Mouse (Mus musculus): Measurements from ENCODE around the gene Taar4.

The Taar4 gene

DNA sequence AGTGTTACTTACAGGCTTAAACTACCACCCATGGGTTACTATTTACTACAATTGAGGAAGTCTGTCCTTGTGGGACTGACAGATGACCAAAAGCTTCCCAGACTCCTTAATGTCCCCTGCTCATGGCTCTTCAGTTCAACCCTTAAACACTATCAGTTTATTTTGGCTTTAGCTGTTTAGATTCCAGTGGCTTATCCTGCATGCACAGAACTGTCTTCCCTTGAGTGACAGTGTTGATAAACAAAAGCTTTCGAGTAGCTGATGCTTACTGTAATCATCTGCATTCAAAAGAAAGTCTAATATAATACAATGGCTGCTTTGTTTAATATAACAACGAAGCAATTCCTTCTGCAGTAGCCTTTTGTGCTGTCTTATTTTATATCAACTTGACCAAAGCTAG lies 46.7 kb downstream of the Taar4 start:
- no peak for DNase-seq (ENCODE audit: low read depth, low spot score)

DNA sequence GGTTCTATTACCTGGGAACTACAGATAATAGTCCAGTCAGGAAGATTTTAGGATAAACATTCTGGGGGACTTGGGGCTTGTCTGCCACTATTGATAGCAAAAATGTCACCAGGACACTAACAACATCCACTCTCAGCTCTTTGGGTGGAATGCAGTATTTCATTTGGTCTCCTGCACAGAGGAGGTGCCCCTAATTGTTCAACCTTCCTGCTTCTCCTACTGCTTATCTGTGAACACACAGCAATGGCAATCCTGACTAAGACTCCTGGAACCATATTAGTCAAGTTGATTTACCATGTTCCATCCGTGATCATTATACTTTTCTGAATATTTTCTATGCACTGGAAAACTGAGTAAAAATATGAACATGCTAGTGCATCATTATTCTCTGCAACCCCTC lies 47.8 kb downstream of the Taar4 start:
- DNase-seq (ENCODE audit: low read depth, low spot score), result no peak

Data from retina, adult 2 months (tissue).